Mouse (Mus musculus) right cerebral cortex, postnatal 25 days (tissue): ENCODE data around the gene Lamtor1.
A peak's percentile ranks its signal among the peaks of the same experiment; 100 is the strongest.
"Not testable (repeated sequence)": the region's sequence is repeated elsewhere in the genome, so short reads cannot be mapped to it uniquely, and the experiment has no call there.

Experiments
- DNase-seq: peaks from one replicate; pipeline ENCODE4 v3.0.0; 2022

Gene Lamtor1

GRCm38 (mm10) chr7:101900331-101901097 is 5.2 kb upstream of the Lamtor1 start:
- DNase-seq, result no peak

GRCm38 (mm10) chr7:101901969-101902368 is 3.7 kb upstream of the Lamtor1 start:
- no peak for DNase-seq

- DNase-seq, result no peak
Measured at GRCm38 (mm10) chr7:101902846-101903245, 2.9 kb upstream of the Lamtor1 start.

- no peak for DNase-seq
Measured at GRCm38 (mm10) chr7:101906287-101906681, 580 bp downstream of the Lamtor1 start, which contains the start of gene Tomt. Gene Tomt (minus strand): TSS chr7:101906359.

- no peak for DNase-seq
Measured at GRCm38 (mm10) chr7:101906696-101907095, 992 bp downstream of the Lamtor1 start.

- DNase-seq, result no peak
Measured at GRCm38 (mm10) chr7:101908367-101908766, 2.7 kb downstream of the Lamtor1 start.

- DNase-seq, result no peak
Measured at GRCm38 (mm10) chr7:101910138-101910537, 4.4 kb downstream of the Lamtor1 start.

GRCm38 (mm10) chr7:101911982-101912381 is 6.3 kb downstream of the Lamtor1 start:
- DNase-seq, result no peak

GRCm38 (mm10) chr7:101918071-101918470 is 12.4 kb downstream of the Lamtor1 start:
- DNase-seq, result peak; percentile 38

DNA sequence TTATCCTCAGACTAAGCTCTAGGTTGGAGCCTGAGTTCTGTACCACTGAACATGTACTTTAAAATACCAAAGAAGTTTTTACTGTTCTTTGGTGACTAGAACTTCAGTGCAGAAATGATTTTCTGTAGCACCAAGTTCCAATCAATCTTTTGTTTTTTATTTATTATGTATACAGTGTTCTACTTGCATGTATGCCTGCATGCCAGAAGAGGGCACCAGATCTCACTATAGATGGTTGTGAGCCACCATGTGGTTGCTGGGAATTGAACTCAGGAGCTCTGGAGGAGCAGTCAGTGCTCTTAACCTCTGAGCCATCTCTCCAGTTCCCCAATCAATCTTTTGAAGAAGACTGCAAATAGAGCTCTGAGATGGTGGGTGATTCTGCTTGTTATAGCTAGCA is 20.2 kb downstream of the Lamtor1 start:
- DNase-seq, result not testable (repeated sequence)

DNA sequence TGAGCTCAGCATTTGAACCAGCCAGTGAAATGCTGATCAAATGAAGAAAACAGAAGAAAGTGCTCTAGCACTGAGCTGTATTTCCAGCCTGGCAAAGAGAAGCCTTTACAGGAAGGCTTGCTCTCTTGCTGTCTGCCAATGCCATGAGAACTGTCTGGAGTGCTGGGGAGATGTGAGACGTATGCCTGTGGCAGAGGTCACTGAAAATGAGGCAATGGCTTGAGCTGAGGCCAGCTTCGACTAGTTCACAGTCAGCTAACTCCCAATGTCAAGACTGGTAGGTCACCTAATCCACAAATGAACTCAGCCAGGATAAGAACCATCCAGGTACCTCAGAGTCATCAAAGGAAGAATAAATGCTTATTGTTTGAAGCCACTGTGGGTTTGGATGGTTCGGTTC is 22.4 kb downstream of the Lamtor1 start:
- no peak for DNase-seq

GRCm38 (mm10) chr7:101932551-101932950 is 26.8 kb downstream of the Lamtor1 start:
- no peak for DNase-seq

DNA sequence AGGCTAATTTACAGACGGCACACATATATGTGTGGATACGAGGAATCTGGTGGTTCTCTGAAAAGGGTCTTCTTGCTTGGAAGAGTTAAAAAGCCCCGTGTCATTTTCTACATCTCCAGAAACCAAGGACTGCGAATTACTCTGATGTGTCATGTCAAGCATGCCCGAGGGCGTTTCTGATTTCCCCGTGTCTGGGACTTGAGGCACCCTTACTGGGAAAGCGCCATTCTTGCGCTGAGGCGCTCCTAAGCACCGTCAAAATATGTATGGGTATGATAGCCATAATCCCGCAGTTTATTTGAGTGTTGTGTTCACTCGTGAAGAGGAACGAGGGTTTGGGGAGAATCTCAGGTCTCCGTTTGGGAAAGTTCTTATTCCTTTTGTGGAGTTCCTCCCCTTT is 27.6 kb downstream of the Lamtor1 start:
- DNase-seq, result no peak

DNA sequence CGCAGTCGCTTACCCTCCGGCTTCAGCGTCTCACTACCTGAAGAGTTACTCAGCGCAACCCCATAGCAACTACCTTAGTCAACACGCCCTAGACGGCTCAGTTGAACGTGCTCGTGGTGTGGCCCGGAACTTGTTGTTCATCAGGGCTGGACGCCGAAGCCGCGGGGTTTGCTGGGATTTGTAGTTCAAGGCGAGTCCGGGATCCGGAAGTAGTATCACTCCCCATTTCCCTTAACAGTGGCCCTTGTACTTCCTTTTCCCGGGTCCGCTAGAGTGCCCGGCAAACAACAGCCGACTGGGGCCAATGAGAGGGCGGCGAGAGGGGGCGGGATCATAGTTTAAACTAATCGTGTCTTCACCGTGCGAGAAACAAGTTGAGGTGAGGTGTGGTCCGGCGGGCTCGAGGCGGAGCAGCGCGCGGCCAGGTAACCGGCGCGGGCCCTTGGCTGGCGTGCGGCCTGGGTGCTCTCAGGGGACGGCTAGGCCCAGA is 28.1 kb downstream of the Lamtor1 start, which contains the start of the genes Lrrc51 and Numa1:
Gene Lrrc51 (minus strand): TSS at position 145 of the 490 bp plus-strand sequence.
Gene Numa1 (plus strand): TSS at position 361 of the 490 bp plus-strand sequence.
- DNase-seq, result peak; percentile 95

DNA sequence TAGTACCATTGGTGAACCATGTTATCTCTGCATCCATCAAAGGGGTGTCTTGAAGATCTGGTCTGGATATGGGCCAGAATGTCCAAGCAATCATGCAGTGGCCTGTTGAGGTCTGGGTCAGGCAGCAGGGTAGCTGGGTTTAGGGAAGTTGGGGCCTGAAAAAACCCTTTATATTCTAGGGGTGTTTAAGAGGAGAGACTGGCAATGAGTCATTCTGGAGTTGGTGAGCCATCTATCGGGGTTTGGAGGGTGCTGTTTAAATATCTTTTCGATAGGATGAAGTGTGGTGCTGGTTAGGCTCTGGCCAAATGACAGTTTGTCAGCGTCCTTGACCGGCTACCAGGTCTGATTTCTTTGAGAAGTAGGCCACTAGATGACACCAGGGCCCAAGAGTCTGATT is 30.3 kb downstream of the Lamtor1 start:
- no peak for DNase-seq

DNA sequence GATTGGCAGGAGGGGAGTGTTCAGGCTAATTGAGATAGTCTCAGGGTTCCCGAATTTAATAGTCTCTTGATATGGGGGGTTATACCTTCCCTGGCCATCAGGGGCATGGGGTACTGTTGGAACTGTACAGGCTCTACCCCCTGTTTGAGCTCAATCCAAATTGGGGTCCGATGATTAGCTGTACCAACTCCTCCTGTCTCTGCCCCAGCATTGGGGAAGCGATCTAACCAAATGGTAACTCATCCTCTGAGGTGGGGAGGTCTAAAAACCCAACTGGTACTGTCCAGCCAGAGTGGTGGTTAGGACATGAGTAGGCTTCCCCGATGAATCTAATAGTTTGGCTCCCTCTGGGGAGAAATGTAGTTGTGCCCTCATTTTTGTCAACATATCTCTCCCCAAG is 31.3 kb downstream of the Lamtor1 start:
- DNase-seq, result no peak

GRCm38 (mm10) chr7:101937569-101937968 is 31.9 kb downstream of the Lamtor1 start:
- DNase-seq, result peak; percentile 14

GRCm38 (mm10) chr7:101938348-101938747 is 32.6 kb downstream of the Lamtor1 start:
- DNase-seq, result no peak

DNA sequence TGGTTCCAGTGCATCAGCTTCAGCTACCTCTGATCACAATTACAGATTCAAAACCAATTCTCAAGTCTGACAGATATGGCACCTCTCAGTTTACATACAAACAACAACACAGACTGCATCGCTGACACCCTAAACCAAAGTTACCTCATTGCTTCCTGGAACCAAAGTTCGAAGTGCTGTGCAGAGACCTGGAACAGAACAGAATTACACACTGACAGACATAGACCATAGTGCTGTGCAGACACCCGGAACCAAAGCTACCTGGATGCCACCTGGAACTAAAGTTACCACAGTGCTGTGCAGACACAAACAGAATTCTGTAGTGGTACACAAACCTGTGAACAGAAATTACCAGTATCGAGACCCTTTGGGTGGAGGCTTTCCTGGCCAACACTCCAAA is 34.1 kb downstream of the Lamtor1 start:
- no peak for DNase-seq

DNA sequence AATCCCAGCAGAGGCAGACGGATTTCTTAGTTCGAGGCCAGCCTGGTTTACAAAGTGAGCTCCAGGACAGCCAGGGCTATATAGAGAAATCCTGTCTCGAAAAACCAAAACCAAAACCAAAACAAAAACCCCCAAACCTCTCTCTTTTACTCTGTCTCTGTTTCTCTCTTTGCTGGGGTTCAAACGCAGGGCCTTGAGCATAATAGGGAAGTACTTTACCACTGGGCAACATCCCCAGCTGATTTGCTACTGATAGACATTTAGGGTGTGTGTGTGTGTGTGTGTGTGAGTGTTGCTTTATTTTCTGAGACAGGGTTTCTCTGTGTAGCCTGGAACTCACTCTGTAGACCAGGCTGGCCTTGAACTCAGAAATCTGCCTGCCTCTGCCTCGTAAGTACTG is 43.3 kb downstream of the Lamtor1 start:
- not testable (repeated sequence) for DNase-seq

GRCm38 (mm10) chr7:101951648-101952047 is 45.9 kb downstream of the Lamtor1 start:
- DNase-seq, result no peak

DNA sequence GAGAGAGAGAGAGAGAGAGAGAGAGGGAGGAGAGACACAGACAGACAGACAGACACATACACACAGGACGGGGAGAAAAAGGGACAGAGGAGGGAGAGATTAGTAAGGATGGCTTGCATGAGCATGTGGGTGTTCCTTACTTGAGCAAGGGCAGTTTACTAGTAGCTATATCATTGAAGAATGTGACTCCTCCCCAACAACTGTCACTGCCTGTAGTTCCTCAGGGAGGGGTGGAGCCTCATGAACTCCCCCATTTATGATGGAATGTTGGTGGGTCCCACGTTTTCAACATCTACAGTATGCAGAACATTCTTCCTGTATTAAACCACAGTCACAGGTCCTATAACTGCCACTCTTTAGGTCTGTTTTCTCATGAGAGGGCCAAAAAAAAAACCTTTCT is 46.4 kb downstream of the Lamtor1 start:
- no peak for DNase-seq

- DNase-seq, result peak; percentile 21
Measured at GRCm38 (mm10) chr7:101954163-101954562, 48.5 kb downstream of the Lamtor1 start.

- no peak for DNase-seq
Measured at GRCm38 (mm10) chr7:101955276-101955675, 49.6 kb downstream of the Lamtor1 start.

DNA sequence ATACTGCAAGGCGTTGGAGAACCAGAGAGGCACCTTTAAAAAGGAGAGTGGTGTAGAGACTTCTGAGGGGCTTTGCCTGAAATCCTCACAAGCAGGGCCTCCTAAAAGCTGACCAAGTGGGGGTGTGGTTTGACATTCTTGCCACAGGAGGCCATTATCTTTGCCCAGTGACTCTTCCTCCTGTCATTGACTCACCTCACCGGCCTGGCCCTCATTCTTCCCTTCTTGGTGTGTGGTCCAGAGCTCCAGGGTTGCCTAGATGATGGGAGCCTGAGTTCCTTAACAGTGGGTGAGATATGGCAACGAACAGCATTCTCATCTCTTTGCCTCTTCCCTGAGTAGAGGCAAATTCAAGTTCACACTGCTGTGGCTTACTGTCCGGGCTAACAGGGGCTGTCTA is 50.2 kb downstream of the Lamtor1 start:
- DNase-seq, result no peak
